Mouse (Mus musculus): ENCODE data around the gene 5730522E02Rik.

Gene 5730522E02Rik

GRCm38 (mm10) chr11:26004018-26004417 is 206.5 kb downstream of the 5730522E02Rik start:
- DNase-seq (ENCODE audit: low spot score in 2 of 2), result no peak

GRCm38 (mm10) chr11:25999738-26000137 is 210.8 kb downstream of the 5730522E02Rik start:
- DNase-seq (ENCODE audit: low spot score in 2 of 2), result no peak

- DNase-seq (ENCODE audit: low spot score in 2 of 2), result no peak
Observed at GRCm38 (mm10) chr11:25997469-25997868, 213.1 kb downstream of the 5730522E02Rik start.

- no peak for DNase-seq (ENCODE audit: low spot score in 2 of 2)
Observed at GRCm38 (mm10) chr11:25994128-25994527, 216.4 kb downstream of the 5730522E02Rik start.

- DNase-seq (ENCODE audit: low spot score in 2 of 2), result no peak
Observed at GRCm38 (mm10) chr11:25992216-25992615, 218.3 kb downstream of the 5730522E02Rik start.

GRCm38 (mm10) chr11:25978736-25979276 is 231.8 kb downstream of the 5730522E02Rik start:
- no peak for DNase-seq (ENCODE audit: low spot score in 2 of 2)

GRCm38 (mm10) chr11:25941504-25941903 is 269.1 kb downstream of the 5730522E02Rik start:
- DNase-seq (ENCODE audit: low spot score in 2 of 2), result no peak

GRCm38 (mm10) chr11:25940716-25941294 is 269.8 kb downstream of the 5730522E02Rik start:
- DNase-seq (ENCODE audit: low spot score in 2 of 2), result no peak

GRCm38 (mm10) chr11:25926267-25926666 is 284.3 kb downstream of the 5730522E02Rik start:
- no peak for DNase-seq (ENCODE audit: low spot score in 2 of 2)

GRCm38 (mm10) chr11:25902321-25902720 is 308.2 kb downstream of the 5730522E02Rik start:
- DNase-seq (ENCODE audit: low spot score in 2 of 2), result no peak

- no peak for DNase-seq (ENCODE audit: low spot score in 2 of 2)
Observed at GRCm38 (mm10) chr11:25901666-25902065, 308.9 kb downstream of the 5730522E02Rik start.

GRCm38 (mm10) chr11:25893906-25894305 is 316.7 kb downstream of the 5730522E02Rik start:
- DNase-seq (ENCODE audit: low spot score in 2 of 2), result no peak

- no peak for DNase-seq (ENCODE audit: low spot score in 2 of 2)
Observed at GRCm38 (mm10) chr11:25872983-25873382, 337.6 kb downstream of the 5730522E02Rik start.

GRCm38 (mm10) chr11:25872317-25872716 is 338.2 kb downstream of the 5730522E02Rik start:
- no peak for DNase-seq (ENCODE audit: low spot score in 2 of 2)

- peak in 1 of 2 experiments; percentile 70 for DNase-seq (ENCODE audit: low spot score in 2 of 2)
Observed at GRCm38 (mm10) chr11:25866292-25866691, 344.3 kb downstream of the 5730522E02Rik start.

- DNase-seq (ENCODE audit: low spot score in 2 of 2), result peak; percentile 73 to 88
Observed at GRCm38 (mm10) chr11:25862686-25863085, 347.9 kb downstream of the 5730522E02Rik start.

- no peak for DNase-seq (ENCODE audit: low spot score in 2 of 2)
Observed at GRCm38 (mm10) chr11:25856629-25857568, 353.7 kb downstream of the 5730522E02Rik start.

- no peak for DNase-seq (ENCODE audit: low spot score in 2 of 2)
Observed at GRCm38 (mm10) chr11:25855794-25856193, 354.8 kb downstream of the 5730522E02Rik start.

- DNase-seq (ENCODE audit: low spot score in 2 of 2), result no peak
Observed at GRCm38 (mm10) chr11:25854216-25854615, 356.3 kb downstream of the 5730522E02Rik start.

GRCm38 (mm10) chr11:25853032-25853431 is 357.5 kb downstream of the 5730522E02Rik start:
- no peak for DNase-seq (ENCODE audit: low spot score in 2 of 2)

GRCm38 (mm10) chr11:25848824-25849644 is 361.5 kb downstream of the 5730522E02Rik start:
- DNase-seq (ENCODE audit: low spot score in 2 of 2), result no peak

GRCm38 (mm10) chr11:25838451-25838850 is 372.1 kb downstream of the 5730522E02Rik start:
- no peak for DNase-seq (ENCODE audit: low spot score in 2 of 2)

All from cerebellum, postnatal 4 days (tissue).